Mouse (Mus musculus): ENCODE measurements around the gene Igf2bp2. TPM values are rescaled to one million over a fixed set of nuclear protein-coding genes. Genes with fewer than 3 reads are reported as not detected.

The Igf2bp2 gene
- polyA plus RNA-seq, 1 experiment, result 24.3 TPM

DNA sequence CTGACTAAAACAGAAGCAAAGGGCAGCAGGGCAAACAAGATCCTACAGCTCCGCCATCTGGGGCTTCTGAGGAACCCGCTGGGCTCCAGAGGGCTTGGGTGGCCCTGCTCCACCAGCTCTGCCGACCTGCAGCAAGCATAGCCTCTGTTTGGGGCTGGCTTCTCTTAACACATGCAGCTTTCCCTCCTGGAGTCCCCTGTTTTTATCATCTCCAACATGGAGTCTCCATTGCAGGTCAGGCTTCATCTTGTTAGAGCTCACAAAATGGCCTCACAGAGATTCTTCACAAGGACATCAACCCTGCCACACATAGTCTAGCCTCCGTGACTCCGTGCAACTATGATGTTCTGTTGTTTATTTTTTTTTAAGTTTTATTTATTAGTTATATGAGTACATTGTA lies 2.5 kb upstream of the Igf2bp2 start:
- H3K79me3 ChIP-seq (ENCODE audit: low read depth), result peaks cover 20% of the 10 kb centered on the region
- no peak overlapping the region for H3ac ChIP-seq (ENCODE audit: control insufficient read depth, insufficient read length, low read depth)
- H3K27me3 ChIP-seq (ENCODE audit: control insufficient read depth, insufficient read depth, insufficient read length), result no peaks in the 10 kb centered on the region
- H3K79me2 ChIP-seq (ENCODE audit: control insufficient read depth, insufficient read depth), result peaks cover 24% of the 10 kb centered on the region
- TF ChIP-seq USF1 (IDR thresholded peaks at IDR 0.05; ENCODE audit: low read depth) (no peak), CEBPB (IDR thresholded peaks at IDR 0.05; ENCODE audit: low read depth) (no peak), MYOD1 (IDR thresholded peaks at IDR 0.05; ENCODE audit: control insufficient read depth, insufficient read length, low read depth) (no peak), CTCF (IDR thresholded peaks at IDR 0.05; ENCODE audit: control insufficient read depth, insufficient read depth, insufficient read length) (no peak), FOSL1 (IDR thresholded peaks at IDR 0.05; ENCODE audit: insufficient read depth, low read length, poor library complexity, severe bottlenecking) (no peak), MAX (IDR thresholded peaks at IDR 0.05) (no peak), MYOG (IDR thresholded peaks at IDR 0.05; ENCODE audit: control insufficient read depth, extremely low read depth, insufficient read length) (no peak)
- no peak overlapping the region for H3K4me3 ChIP-seq (ENCODE audit: insufficient read depth, poor library complexity, severe bottlenecking)
- H3K36me3 ChIP-seq (ENCODE audit: control insufficient read depth, insufficient read depth), result no peaks in the 10 kb centered on the region

DNA sequence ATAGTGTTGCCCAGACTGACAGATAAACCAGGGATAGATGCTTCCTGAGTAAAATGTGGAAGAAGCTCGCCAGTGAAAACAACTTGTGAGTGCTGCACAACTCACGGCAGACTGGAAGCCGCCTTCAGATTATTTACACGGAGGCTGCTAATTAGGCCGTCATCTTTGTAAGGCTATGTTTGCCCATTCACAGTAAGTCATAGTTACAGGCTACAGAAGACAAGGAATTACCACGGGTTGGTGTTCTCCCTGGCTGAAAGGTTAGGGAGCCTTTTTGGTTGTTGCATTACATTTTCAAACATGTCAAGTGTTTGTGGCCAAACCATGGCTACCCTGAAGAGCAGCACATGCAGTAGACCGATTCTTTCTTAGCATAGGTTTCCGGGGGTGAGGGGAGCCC lies 1.3 kb upstream of the Igf2bp2 start:
- Histone ChIP-seq H3K79me3 (ENCODE audit: low read depth) (peaks cover 31% of the 10 kb centered on the region), H3K4me3 (ENCODE audit: insufficient read depth, poor library complexity, severe bottlenecking) (no peak overlapping the region), H3K36me3 (ENCODE audit: control insufficient read depth, insufficient read depth) (no peaks in the 10 kb centered on the region), H3K27me3 (ENCODE audit: control insufficient read depth, insufficient read depth, insufficient read length) (no peaks in the 10 kb centered on the region), H3ac (ENCODE audit: control insufficient read depth, insufficient read length, low read depth) (no peak overlapping the region), H3K79me2 (ENCODE audit: control insufficient read depth, insufficient read depth) (peaks cover 35% of the 10 kb centered on the region)
- TF ChIP-seq CEBPB (IDR thresholded peaks at IDR 0.05; ENCODE audit: low read depth) (no peak), MAX (IDR thresholded peaks at IDR 0.05) (no peak), FOSL1 (IDR thresholded peaks at IDR 0.05; ENCODE audit: insufficient read depth, low read length, poor library complexity, severe bottlenecking) (no peak), MYOD1 (IDR thresholded peaks at IDR 0.05; ENCODE audit: control insufficient read depth, insufficient read length, low read depth) (no peak), CTCF (IDR thresholded peaks at IDR 0.05; ENCODE audit: control insufficient read depth, insufficient read depth, insufficient read length) (no peak), MYOG (IDR thresholded peaks at IDR 0.05; ENCODE audit: control insufficient read depth, extremely low read depth, insufficient read length) (no peak), USF1 (IDR thresholded peaks at IDR 0.05; ENCODE audit: low read depth) (no peak)

DNA sequence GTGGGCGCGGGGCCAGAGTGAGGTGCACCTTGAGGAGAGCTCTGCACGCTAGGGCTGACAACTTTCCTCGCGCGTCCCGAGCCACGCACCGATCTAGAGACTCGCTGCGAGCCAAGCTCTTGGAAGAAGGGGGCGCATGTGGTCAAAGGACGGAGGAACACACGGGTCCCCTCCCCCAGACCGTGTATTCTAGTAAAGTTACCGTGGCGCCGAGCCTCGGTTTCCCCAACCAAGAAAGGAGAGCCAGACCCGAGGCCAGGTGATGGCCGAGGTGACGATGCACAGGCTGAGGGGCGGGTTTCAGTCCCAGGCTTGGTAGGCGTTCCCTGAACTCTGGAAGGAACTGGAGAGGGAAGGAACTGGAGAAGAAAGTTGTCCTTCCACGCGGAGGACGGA lies 355 bp upstream of the Igf2bp2 start:
- peaks cover 45% of the 10 kb centered on the region for H3K79me2 ChIP-seq (ENCODE audit: control insufficient read depth, insufficient read depth)
- peak overlapping the region; percentile 82 for H3K4me3 ChIP-seq (ENCODE audit: insufficient read depth, poor library complexity, severe bottlenecking)
- H3K27me3 ChIP-seq (ENCODE audit: control insufficient read depth, insufficient read depth, insufficient read length), result no peaks in the 10 kb centered on the region
- TF ChIP-seq CTCF (IDR thresholded peaks at IDR 0.05; ENCODE audit: control insufficient read depth, insufficient read depth, insufficient read length) (no peak), MYOG (IDR thresholded peaks at IDR 0.05; ENCODE audit: control insufficient read depth, extremely low read depth, insufficient read length) (no peak), FOSL1 (IDR thresholded peaks at IDR 0.05; ENCODE audit: insufficient read depth, low read length, poor library complexity, severe bottlenecking) (no peak), USF1 (IDR thresholded peaks at IDR 0.05; ENCODE audit: low read depth) (no peak), MAX (IDR thresholded peaks at IDR 0.05) (peak; percentile 29), MYOD1 (IDR thresholded peaks at IDR 0.05; ENCODE audit: control insufficient read depth, insufficient read length, low read depth) (no peak), CEBPB (IDR thresholded peaks at IDR 0.05; ENCODE audit: low read depth) (no peak)
- peaks cover 41% of the 10 kb centered on the region for H3K79me3 ChIP-seq (ENCODE audit: low read depth)
- H3K36me3 ChIP-seq (ENCODE audit: control insufficient read depth, insufficient read depth), result no peaks in the 10 kb centered on the region
- peak overlapping the region; percentile 83 for H3ac ChIP-seq (ENCODE audit: control insufficient read depth, insufficient read length, low read depth)

- Histone ChIP-seq H3K27me3 (ENCODE audit: control insufficient read depth, insufficient read depth, insufficient read length) (no peaks in the 10 kb centered on the region), H3ac (ENCODE audit: control insufficient read depth, insufficient read length, low read depth) (peak overlapping the region; percentile 97), H3K4me3 (ENCODE audit: insufficient read depth, poor library complexity, severe bottlenecking) (peak overlapping the region; percentile 82), H3K79me2 (ENCODE audit: control insufficient read depth, insufficient read depth) (peaks cover 54% of the 10 kb centered on the region), H3K36me3 (ENCODE audit: control insufficient read depth, insufficient read depth) (no peaks in the 10 kb centered on the region), H3K79me3 (ENCODE audit: low read depth) (peaks cover 46% of the 10 kb centered on the region)
- TF ChIP-seq MYOG (IDR thresholded peaks at IDR 0.05; ENCODE audit: control insufficient read depth, extremely low read depth, insufficient read length) (no peak), USF1 (IDR thresholded peaks at IDR 0.05; ENCODE audit: low read depth) (no peak), CEBPB (IDR thresholded peaks at IDR 0.05; ENCODE audit: low read depth) (no peak), MAX (IDR thresholded peaks at IDR 0.05) (no peak), FOSL1 (IDR thresholded peaks at IDR 0.05; ENCODE audit: insufficient read depth, low read length, poor library complexity, severe bottlenecking) (no peak), CTCF (IDR thresholded peaks at IDR 0.05; ENCODE audit: control insufficient read depth, insufficient read depth, insufficient read length) (no peak), MYOD1 (IDR thresholded peaks at IDR 0.05; ENCODE audit: control insufficient read depth, insufficient read length, low read depth) (no peak)
These were observed 1.0 kb downstream of the Igf2bp2 start for GRCm38 (mm10) chr16:22162066-22162511.

DNA sequence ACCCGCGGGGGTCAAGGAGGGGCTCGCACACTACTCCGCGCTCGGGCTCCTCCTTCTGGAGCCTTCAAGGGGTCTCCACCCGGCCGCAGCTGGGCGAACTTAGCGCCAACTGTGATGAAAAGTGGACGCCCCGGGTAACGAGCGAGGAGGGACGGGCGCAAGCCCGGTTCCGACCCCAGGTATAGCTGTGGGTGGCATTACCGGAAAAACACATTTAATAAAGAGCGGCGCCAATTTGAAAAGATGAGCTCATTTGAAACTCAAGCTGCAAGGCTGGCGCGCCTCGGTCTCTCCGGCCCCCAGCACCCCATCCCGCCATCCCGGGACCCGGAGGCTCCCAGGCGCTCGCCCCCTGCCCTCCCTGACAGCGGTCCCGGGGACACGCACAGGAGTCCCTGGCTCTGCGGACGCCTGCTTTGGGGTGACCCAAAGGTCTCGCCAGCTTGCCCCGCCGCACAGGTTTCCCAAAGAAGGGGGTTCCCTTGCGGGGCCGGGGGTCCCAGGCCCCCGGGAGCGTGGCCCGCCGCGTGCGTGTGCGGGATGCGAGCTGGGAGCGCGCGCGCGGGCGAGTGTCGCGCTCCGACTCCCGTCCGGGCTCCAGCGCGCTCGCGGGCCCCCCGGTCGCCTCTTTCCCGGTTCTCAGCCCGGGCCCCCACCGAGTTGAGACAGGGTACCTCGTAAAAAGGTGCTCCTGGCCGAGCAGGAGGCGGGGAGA lies 1.6 kb downstream of the Igf2bp2 start:
- Histone ChIP-seq H3K79me2 (ENCODE audit: control insufficient read depth, insufficient read depth) (peaks cover 60% of the 10 kb centered on the region), H3K79me3 (ENCODE audit: low read depth) (peaks cover 51% of the 10 kb centered on the region), H3ac (ENCODE audit: control insufficient read depth, insufficient read length, low read depth) (peak overlapping the region; percentile 97), H3K4me3 (ENCODE audit: insufficient read depth, poor library complexity, severe bottlenecking) (peak overlapping the region; percentile 82), H3K27me3 (ENCODE audit: control insufficient read depth, insufficient read depth, insufficient read length) (no peaks in the 10 kb centered on the region), H3K36me3 (ENCODE audit: control insufficient read depth, insufficient read depth) (no peaks in the 10 kb centered on the region)
- TF ChIP-seq MYOG (IDR thresholded peaks at IDR 0.05; ENCODE audit: control insufficient read depth, extremely low read depth, insufficient read length), result no peak
- TF ChIP-seq FOSL1 (IDR thresholded peaks at IDR 0.05; ENCODE audit: insufficient read depth, low read length, poor library complexity, severe bottlenecking), result no peak
- no peak for TF ChIP-seq MAX (IDR thresholded peaks at IDR 0.05)
- no peak for TF ChIP-seq USF1 (IDR thresholded peaks at IDR 0.05; ENCODE audit: low read depth)
- TF ChIP-seq CTCF (IDR thresholded peaks at IDR 0.05; ENCODE audit: control insufficient read depth, insufficient read depth, insufficient read length), result no peak
- TF ChIP-seq CEBPB (IDR thresholded peaks at IDR 0.05; ENCODE audit: low read depth), result no peak
- no peak for TF ChIP-seq MYOD1 (IDR thresholded peaks at IDR 0.05; ENCODE audit: control insufficient read depth, insufficient read length, low read depth)

Data from C2C12 (cell line).